Mouse (Mus musculus) retina, adult 2 months (tissue): Measurements from ENCODE around the gene Fdx1.

Experiments used
- DNase-seq: peaks from one replicate; pipeline ENCODE4 v3.0.0-alpha.2; 2012; ENCODE audit warnings: low read depth, low spot score

The Fdx1 gene

GRCm38 (mm10) chr9:51908255-51908654, 55.1 kb downstream of the Fdx1 start:
- no peak for DNase-seq

GRCm38 (mm10) chr9:51906938-51907337, 56.4 kb downstream of the Fdx1 start:
- DNase-seq = no peak
